In the genomic region with DNA sequence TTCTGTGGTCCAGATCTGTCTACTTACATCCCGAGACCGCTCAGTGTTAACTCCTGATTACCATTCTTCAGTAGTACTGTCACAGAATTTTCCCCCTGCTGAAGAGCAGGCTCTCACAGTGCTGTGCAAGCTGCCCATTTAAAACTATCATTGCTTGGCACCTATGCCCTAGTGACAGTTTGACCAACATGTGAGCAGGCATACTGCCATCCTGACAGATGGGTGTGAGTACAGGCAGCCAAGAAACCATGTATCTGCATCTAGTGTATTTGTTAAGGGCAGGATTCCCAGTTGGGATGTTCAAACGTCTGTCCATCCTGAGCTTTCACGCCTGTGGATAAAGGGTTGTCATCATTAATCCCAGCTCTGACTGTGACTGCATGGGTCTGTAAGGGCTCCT, we compare ENCODE assay signal across 13 mouse cellular contexts. TPM values are rescaled to one million over a fixed set of nuclear protein-coding genes. Genes with fewer than 3 reads are reported as not detected.
DNase-seq lines count a peak whose midpoint lies in the region; ATAC-seq and TF ChIP-seq lines count a peak whose summit lies in the region.
"Had no signal": no experiment of that assay in that cellular context is flagged by ENCODE, and none has a peak within 500 bp of the region (broad histone marks: within the 10 kb centered on the region; RNA-seq: fewer than 3 reads in every experiment).

No protein-coding gene starts in this region.

- WGBS in forebrain, embryonic 13.5 days, result 73% methylated on average over 4 of the region's 4 CpGs
- 84% methylated on average over 4 of the region's 4 CpGs for WGBS in forebrain, embryonic 10.5 days
- WGBS in hindbrain, postnatal 0 days, result 48% methylated on average over 4 of the region's 4 CpGs

- H3K9ac ChIP-seq in forebrain, embryonic 13.5 days, result no peak overlapping the region
- H3K9ac ChIP-seq in hindbrain, postnatal 0 days (replicated peaks; ENCODE audit: low read length), result no peak overlapping the region
- H3K9ac ChIP-seq: liver, embryonic 12.5 days; midbrain, embryonic 13.5 days; neural tube, embryonic 13.5 days had no signal

- no peak for TF ChIP-seq CTCF in hindbrain, postnatal 0 days (IDR thresholded peaks at IDR 0.05; ENCODE audit: low read depth)

- no peak overlapping the region for H3K4me2 ChIP-seq in forebrain, embryonic 13.5 days
- H3K4me2 ChIP-seq in hindbrain, postnatal 0 days (ENCODE audit: low read depth, low read length), result no peak overlapping the region
- H3K4me2 ChIP-seq: liver, embryonic 12.5 days; midbrain, embryonic 13.5 days; neural tube, embryonic 13.5 days had no signal

- H3K36me3 ChIP-seq in forebrain, embryonic 13.5 days (ENCODE audit: poor library complexity, severe bottlenecking), result no peaks in the 10 kb centered on the region
- H3K36me3 ChIP-seq in forebrain, embryonic 10.5 days (replicated peaks), result peaks cover 39% of the 10 kb centered on the region
- H3K36me3 ChIP-seq in hindbrain, postnatal 0 days (ENCODE audit: insufficient read depth, low read length), result no peaks in the 10 kb centered on the region
- H3K36me3 ChIP-seq: midbrain, embryonic 13.5 days; neural tube, embryonic 13.5 days had no signal

- peaks cover 30% of the 10 kb centered on the region for H3K4me1 ChIP-seq in forebrain, embryonic 13.5 days
- no peaks in the 10 kb centered on the region for H3K4me1 ChIP-seq in forebrain, embryonic 10.5 days
- no peaks in the 10 kb centered on the region for H3K4me1 ChIP-seq in hindbrain, postnatal 0 days (ENCODE audit: insufficient read depth, low read length)
- H3K4me1 ChIP-seq: midbrain, embryonic 13.5 days; neural tube, embryonic 13.5 days had no signal

- no peaks in the 10 kb centered on the region for H3K27me3 ChIP-seq in forebrain, embryonic 13.5 days
- H3K27me3 ChIP-seq in forebrain, embryonic 10.5 days (ENCODE audit: poor library complexity, severe bottlenecking), result no peaks in the 10 kb centered on the region
- H3K27me3 ChIP-seq in hindbrain, postnatal 0 days (ENCODE audit: insufficient read depth, low read length), result no peaks in the 10 kb centered on the region
- H3K27me3 ChIP-seq: liver, embryonic 12.5 days; midbrain, embryonic 13.5 days; neural tube, embryonic 13.5 days had no signal

- no peak for DNase-seq in forebrain, embryonic 10.5 days (ENCODE audit: extremely low spot score, low spot score)
- DNase-seq in right cerebral cortex, postnatal 10 days (ENCODE audit: low spot score in 2 of 2), result peak; percentile 59 to 70
- no peak for DNase-seq in right cerebral cortex, adult 2 months (ENCODE audit: low spot score in 2 of 2)
- peak; percentile 79 for DNase-seq in hindbrain, postnatal 0 days (ENCODE audit: low spot score)
- no peak for DNase-seq in kidney, postnatal 10 days
- no peak for DNase-seq in adrenal gland, postnatal 14 days
- DNase-seq in gastrocnemius, postnatal 36 days, result no peak
- DNase-seq: kidney, adult 9 months; lung, postnatal 14 days had no signal

- ATAC-seq in forebrain, embryonic 13.5 days, result peak; percentile 75
- peak; percentile 63; the same call in 1 of the 2 replicates for ATAC-seq in hindbrain, postnatal 0 days
- ATAC-seq: liver, embryonic 12.5 days; midbrain, embryonic 13.5 days had no signal

- peak overlapping the region; percentile 73 for H3K27ac ChIP-seq in forebrain, embryonic 13.5 days
- H3K27ac ChIP-seq in forebrain, embryonic 10.5 days, result no peak overlapping the region
- no peak overlapping the region for H3K27ac ChIP-seq in hindbrain, postnatal 0 days
- H3K27ac ChIP-seq: liver, embryonic 12.5 days; midbrain, embryonic 13.5 days; neural tube, embryonic 13.5 days had no signal

- intact Hi-C loops in gastrocnemius, postnatal 36 days (cut with DNase I), result no loop called here

- H3K4me3 ChIP-seq in forebrain, embryonic 13.5 days, result no peak overlapping the region
- no peak overlapping the region for H3K4me3 ChIP-seq in forebrain, embryonic 10.5 days
- no peak overlapping the region for H3K4me3 ChIP-seq in hindbrain, postnatal 0 days (ENCODE audit: low read length)
- H3K4me3 ChIP-seq: liver, embryonic 12.5 days; midbrain, embryonic 13.5 days; neural tube, embryonic 13.5 days had no signal

- H3K9me3 ChIP-seq in forebrain, embryonic 13.5 days (replicated peaks), result no peaks in the 10 kb centered on the region
- no peaks in the 10 kb centered on the region for H3K9me3 ChIP-seq in forebrain, embryonic 10.5 days
- no peaks in the 10 kb centered on the region for H3K9me3 ChIP-seq in hindbrain, postnatal 0 days (ENCODE audit: low read length)
- H3K9me3 ChIP-seq: liver, embryonic 12.5 days; midbrain, embryonic 13.5 days; neural tube, embryonic 13.5 days had no signal

RNA-seq across cellular contexts. Expression of a gene that starts 10.0 kb away (rescaled TPM):
- polyA plus RNA-seq in forebrain, embryonic 13.5 days (2015; fragmentation: Nextera tagmentation; extraction: Ambion mirVana), result 98.6 and 101 TPM in 2 replicates
- 123 TPM in 2 replicates for polyA plus RNA-seq in forebrain, embryonic 10.5 days (2016; fragmentation: Nextera tagmentation; extraction: Ambion mirVana)
- 13.5 and 17.7 TPM in 2 replicates for total RNA-seq in hindbrain, postnatal 0 days (2014; rRNA removed)
- polyA plus RNA-seq in hindbrain, postnatal 0 days (2015; fragmentation: Nextera tagmentation; extraction: Ambion mirVana), result 32.0 and 35.8 TPM in 2 replicates
- total RNA-seq in adrenal gland, postnatal 14 days (2021), result 21.5 and 24.1 TPM in 2 replicates
- total RNA-seq in gastrocnemius, postnatal 36 days (2021), result 1 to 10 TPM; 3.2 to 4.0 TPM

Comparison
In these comparisons a context has a peak if more than half of its experiments do, and no peak if none do; other contexts are left out.
1. DNase-seq: peak in right cerebral cortex, postnatal 10 days (2 of 2) and hindbrain, postnatal 0 days (single experiment); none in forebrain, embryonic 10.5 days (single experiment), right cerebral cortex, adult 2 months (0 of 2), kidney, postnatal 10 days (single experiment), adrenal gland, postnatal 14 days (single experiment) and gastrocnemius, postnatal 36 days (0 of 2).